8 mouse cellular contexts compared by ENCODE assay signal in the genomic region with DNA sequence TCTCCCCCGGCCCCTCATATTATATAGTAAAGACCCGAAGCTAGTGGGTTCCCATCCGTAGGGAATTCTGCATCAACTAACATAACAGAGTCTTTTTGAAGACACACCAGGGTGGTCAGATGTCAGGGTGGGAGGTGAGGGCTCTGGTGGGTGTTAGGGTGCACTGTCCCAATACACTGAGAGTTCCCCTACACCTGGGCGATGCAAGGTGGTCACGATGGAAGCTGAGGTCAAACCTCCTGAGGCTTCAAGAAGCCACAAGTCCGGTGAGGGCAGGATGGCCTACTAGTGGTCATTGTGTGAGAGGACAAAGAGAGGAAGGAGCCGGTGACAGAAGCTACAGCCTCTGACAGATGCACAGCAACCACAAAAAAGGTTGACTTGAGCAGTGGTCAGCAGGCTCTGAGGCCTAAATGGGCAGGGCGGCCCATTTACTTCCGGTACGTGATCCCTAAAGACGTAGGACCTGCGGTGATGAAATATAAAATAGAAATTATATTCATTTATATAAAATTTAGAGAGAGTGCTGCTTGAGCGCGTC. TPM values are rescaled to one million over a fixed set of nuclear protein-coding genes. Genes with fewer than 3 reads are reported as not detected.
DNase-seq lines count a peak whose midpoint lies in the region; ATAC-seq lines count a peak whose summit lies in the region.

No protein-coding gene starts in this region.

- 84% methylated on average over 14 of the region's 14 CpGs for WGBS in kidney, embryonic 16.5 days
- WGBS in embryonic facial prominence, embryonic 15.5 days: 81% methylated on average over 14 of the region's 14 CpGs
- 81% methylated on average over 14 of the region's 14 CpGs for WGBS in intestine, embryonic 14.5 days
- WGBS in midbrain, embryonic 15.5 days: 80% methylated on average over 14 of the region's 14 CpGs

- intact Hi-C loops in left cerebral cortex, postnatal 4 days (cut with DNase I): no loop called here

- H3K27ac ChIP-seq in kidney, embryonic 16.5 days (ENCODE audit: low read length): no peak overlapping the region
- no peak overlapping the region for H3K27ac ChIP-seq in embryonic facial prominence, embryonic 15.5 days (replicated peaks)
- no peak overlapping the region for H3K27ac ChIP-seq in intestine, embryonic 14.5 days (ENCODE audit: low read depth)
- peak overlapping the region; percentile 72; the same call in 1 of the 2 replicates for H3K27ac ChIP-seq in midbrain, embryonic 15.5 days

- peaks cover 31% of the 10 kb centered on the region for H3K9me3 ChIP-seq in kidney, embryonic 16.5 days (ENCODE audit: low read length)
- peaks cover 18% of the 10 kb centered on the region for H3K9me3 ChIP-seq in embryonic facial prominence, embryonic 15.5 days (replicated peaks)
- H3K9me3 ChIP-seq in intestine, embryonic 14.5 days (ENCODE audit: control insufficient read depth, low read length): peaks cover 29% of the 10 kb centered on the region
- peaks cover 15% of the 10 kb centered on the region; the same call in 1 of the 2 replicates for H3K9me3 ChIP-seq in midbrain, embryonic 15.5 days

- H3K27me3 ChIP-seq in kidney, embryonic 16.5 days (ENCODE audit: insufficient read depth, low read length): peaks cover 2% of the 10 kb centered on the region; the same call in 1 of the 2 replicates
- no peaks in the 10 kb centered on the region for H3K27me3 ChIP-seq in embryonic facial prominence, embryonic 15.5 days
- no peaks in the 10 kb centered on the region for H3K27me3 ChIP-seq in intestine, embryonic 14.5 days (replicated peaks; ENCODE audit: control insufficient read depth, insufficient read depth, low read length)
- no peaks in the 10 kb centered on the region for H3K27me3 ChIP-seq in midbrain, embryonic 15.5 days (replicated peaks)

- H3K9ac ChIP-seq in kidney, embryonic 16.5 days (replicated peaks; ENCODE audit: low read length): no peak overlapping the region
- H3K9ac ChIP-seq in embryonic facial prominence, embryonic 15.5 days: no peak overlapping the region
- H3K9ac ChIP-seq in intestine, embryonic 14.5 days (ENCODE audit: low read length): no peak overlapping the region
- no peak overlapping the region for H3K9ac ChIP-seq in midbrain, embryonic 15.5 days

- DNase-seq in kidney, postnatal 10 days: no peak
- no peak for DNase-seq in intestine, embryonic 14.5 days (ENCODE audit: low spot score)
- DNase-seq in left cerebral cortex, postnatal 4 days: no peak
- no peak for DNase-seq in urinary bladder, postnatal 14 days (ENCODE audit: low spot score)
- DNase-seq in thymus, postnatal 14 days: no peak

- ATAC-seq in kidney, embryonic 16.5 days (ENCODE audit: low FRiP score, low TSS enrichment): peak; percentile 29; the same call in 1 of the 2 replicates
- no peak for ATAC-seq in embryonic facial prominence, embryonic 15.5 days (ENCODE audit: insufficient number of reproducible peaks, low FRiP score, low TSS enrichment, low read depth)
- peak; percentile 42 for ATAC-seq in intestine, embryonic 14.5 days (replicated peaks; ENCODE audit: low FRiP score, low TSS enrichment, low read depth)
- ATAC-seq in midbrain, embryonic 15.5 days (replicated peaks): peak; percentile 41; the same call in 1 of the 2 replicates

- peak overlapping the region; percentile 66 for H3K4me2 ChIP-seq in kidney, embryonic 16.5 days (replicated peaks; ENCODE audit: low read depth, low read length)
- H3K4me2 ChIP-seq in embryonic facial prominence, embryonic 15.5 days (replicated peaks): peak overlapping the region; percentile 90
- H3K4me2 ChIP-seq in intestine, embryonic 14.5 days (ENCODE audit: low read length): peak overlapping the region; percentile 82
- H3K4me2 ChIP-seq in midbrain, embryonic 15.5 days: peak overlapping the region; percentile 93

- H3K4me3 ChIP-seq in kidney, embryonic 16.5 days (ENCODE audit: low read length): peak overlapping the region; percentile 54
- peak overlapping the region; percentile 60 for H3K4me3 ChIP-seq in embryonic facial prominence, embryonic 15.5 days (replicated peaks)
- H3K4me3 ChIP-seq in intestine, embryonic 14.5 days (ENCODE audit: low read depth, low read length): peak overlapping the region; percentile 51
- peak overlapping the region; percentile 51 for H3K4me3 ChIP-seq in midbrain, embryonic 15.5 days

- peaks cover 20% of the 10 kb centered on the region for H3K36me3 ChIP-seq in kidney, embryonic 16.5 days (ENCODE audit: insufficient read depth, low read length)
- H3K36me3 ChIP-seq in embryonic facial prominence, embryonic 15.5 days: peaks cover 16% of the 10 kb centered on the region
- 0 out of 2 replicates have a peak, but pooled peaks cover 4% of the 10 kb centered on the region for H3K36me3 ChIP-seq in intestine, embryonic 14.5 days (ENCODE audit: control insufficient read depth, insufficient read depth, low read length)
- H3K36me3 ChIP-seq in midbrain, embryonic 15.5 days (replicated peaks): no peaks in the 10 kb centered on the region

- H3K4me1 ChIP-seq in kidney, embryonic 16.5 days (ENCODE audit: insufficient read depth, low read length): peaks cover 7% of the 10 kb centered on the region; the same call in 1 of the 2 replicates
- H3K4me1 ChIP-seq in embryonic facial prominence, embryonic 15.5 days: peaks cover 23% of the 10 kb centered on the region
- H3K4me1 ChIP-seq in intestine, embryonic 14.5 days (replicated peaks; ENCODE audit: control insufficient read depth, insufficient read depth, low read length): peaks cover 9% of the 10 kb centered on the region; the same call in 1 of the 2 replicates
- peaks cover 23% of the 10 kb centered on the region for H3K4me1 ChIP-seq in midbrain, embryonic 15.5 days

RNA-seq across cellular contexts. Expression of gene Map10, which starts 0.4 kb away (rescaled TPM):
- 6.7 and 7.3 TPM in 2 replicates for polyA plus RNA-seq in kidney, embryonic 16.5 days (2015; fragmentation: Nextera tagmentation; extraction: Ambion mirVana)
- polyA plus RNA-seq in embryonic facial prominence, embryonic 15.5 days (2015; fragmentation: Nextera tagmentation; extraction: Ambion mirVana): 5.7 and 6.9 TPM in 2 replicates
- 5.4 and 5.6 TPM in 2 replicates for polyA plus RNA-seq in intestine, embryonic 14.5 days (2014; fragmentation: Nextera tagmentation; extraction: Ambion mirVana)
- 8.9 and 9.3 TPM in 2 replicates for polyA plus RNA-seq in midbrain, embryonic 15.5 days (2015; fragmentation: Nextera tagmentation; extraction: Ambion mirVana)
- 1 to 10 TPM; 7.8 to 8.4 TPM for total RNA-seq in left cerebral cortex, postnatal 4 days (2021)
